Comparison of ENCODE assay signal across 8 mouse cellular contexts in genomic region chr3:62604047-62604391, GRCm38 (mm10). TPM values are rescaled to one million over a fixed set of nuclear protein-coding genes. Genes with fewer than 3 reads are reported as not detected.
DNase-seq lines count a peak whose midpoint lies in the region; ATAC-seq and TF ChIP-seq lines count a peak whose summit lies in the region.
"Had no signal": no experiment of that assay in that cellular context is flagged by ENCODE, and none has a peak within 500 bp of the region (broad histone marks: within the 10 kb centered on the region; RNA-seq: fewer than 3 reads in every experiment).

No protein-coding gene starts in this region.

- TF ChIP-seq EP300 in lung, postnatal 0 days (IDR thresholded peaks at IDR 0.05) = no peak
- no peak for TF ChIP-seq EP300 in stomach, postnatal 0 days (optimal IDR thresholded peaks at IDR 0.05)

- no peak for TF ChIP-seq POLR2A in lung, adult 2 months (IDR thresholded peaks at IDR 0.05; ENCODE audit: borderline replicate concordance, extremely low read depth, low read depth, low read length)

- no peak overlapping the region for H3K4me3 ChIP-seq in lung, postnatal 0 days (ENCODE audit: low read depth, low read length)
- H3K4me3 ChIP-seq in lung, adult 2 months (replicated peaks; ENCODE audit: extremely low read depth, low read depth, low read length) = no peak overlapping the region
- H3K4me3 ChIP-seq in forebrain, embryonic 15.5 days = peak overlapping the region; percentile 62
- no peak overlapping the region for H3K4me3 ChIP-seq in liver, embryonic 12.5 days
- H3K4me3 ChIP-seq in stomach, postnatal 0 days (ENCODE audit: low read depth, low read length) = peak overlapping the region; percentile 30; the same call in 1 of the 2 replicates

- ATAC-seq in lung, postnatal 0 days = no peak
- ATAC-seq in forebrain, embryonic 15.5 days (replicated peaks) = peak; percentile 41
- ATAC-seq in liver, embryonic 12.5 days = no peak
- ATAC-seq in stomach, postnatal 0 days (ENCODE audit: low FRiP score, low TSS enrichment) = 0 out of 2 replicates have a peak, but pooled peaks have one; percentile 6

- no peak overlapping the region for H3K9ac ChIP-seq in lung, postnatal 0 days (replicated peaks; ENCODE audit: low read depth)
- H3K9ac ChIP-seq in forebrain, embryonic 15.5 days (replicated peaks) = peak overlapping the region; percentile 60
- H3K9ac ChIP-seq in liver, embryonic 12.5 days = no peak overlapping the region
- H3K9ac ChIP-seq in stomach, postnatal 0 days (ENCODE audit: low read length) = no peak overlapping the region

- H3K27ac ChIP-seq in lung, postnatal 0 days (ENCODE audit: low read length) = no peak overlapping the region
- no peak overlapping the region for H3K27ac ChIP-seq in forebrain, embryonic 15.5 days (replicated peaks)
- H3K27ac ChIP-seq in liver, embryonic 12.5 days = no peak overlapping the region
- H3K27ac ChIP-seq in stomach, postnatal 0 days (replicated peaks) = no peak overlapping the region

- no peak for DNase-seq in lung, postnatal 0 days (ENCODE audit: low spot score)
- no peak for DNase-seq in lung, adult 2 months
- DNase-seq in stomach, postnatal 0 days (ENCODE audit: low spot score) = no peak
- no peak for DNase-seq in urinary bladder, postnatal 4 days (ENCODE audit: low spot score in 2 of 2)
- DNase-seq in kidney, postnatal 10 days = no peak
- DNase-seq: adrenal gland, adult 2 months had no signal

- H3K27me3 ChIP-seq in lung, postnatal 0 days (replicated peaks; ENCODE audit: insufficient read depth, low read length) = no peaks in the 10 kb centered on the region
- H3K27me3 ChIP-seq in forebrain, embryonic 15.5 days = 0 out of 2 replicates have a peak, but pooled peaks cover 3% of the 10 kb centered on the region
- H3K27me3 ChIP-seq in liver, embryonic 12.5 days (replicated peaks) = peaks cover 9% of the 10 kb centered on the region
- H3K27me3 ChIP-seq in stomach, postnatal 0 days (ENCODE audit: control insufficient read depth, insufficient read depth, low read length) = no peaks in the 10 kb centered on the region

- TF ChIP-seq CTCF in lung, postnatal 0 days (IDR thresholded peaks at IDR 0.05) = no peak
- TF ChIP-seq CTCF in lung, adult 2 months (IDR thresholded peaks at IDR 0.05; ENCODE audit: insufficient read depth, low read length) = no peak
- no peak for TF ChIP-seq CTCF in stomach, postnatal 0 days (IDR thresholded peaks at IDR 0.05; ENCODE audit: low read depth)

- 17% methylated on average over 10 of the region's 10 CpGs for WGBS in lung, postnatal 0 days
- WGBS in lung, adult 2 months = 17% methylated on average over 10 of the region's 10 CpGs
- WGBS in forebrain, embryonic 15.5 days = 15% methylated on average over 10 of the region's 10 CpGs
- WGBS in liver, embryonic 12.5 days (ENCODE audit: insufficient replicate concordance) = 13% methylated on average over 10 of the region's 10 CpGs
- WGBS in stomach, postnatal 0 days = 15% methylated on average over 10 of the region's 10 CpGs

- H3K36me3 ChIP-seq in lung, postnatal 0 days (ENCODE audit: insufficient read depth, low read length) = no peaks in the 10 kb centered on the region
- no peaks in the 10 kb centered on the region for H3K36me3 ChIP-seq in forebrain, embryonic 15.5 days
- H3K36me3 ChIP-seq in liver, embryonic 12.5 days = no peaks in the 10 kb centered on the region
- no peaks in the 10 kb centered on the region for H3K36me3 ChIP-seq in stomach, postnatal 0 days (ENCODE audit: control insufficient read depth, insufficient read depth, low read length)

- no peaks in the 10 kb centered on the region for H3K4me1 ChIP-seq in lung, postnatal 0 days (ENCODE audit: insufficient read depth, low read depth, low read length)
- no peaks in the 10 kb centered on the region for H3K4me1 ChIP-seq in lung, adult 2 months (ENCODE audit: control insufficient read depth, insufficient read depth, low read length)
- peaks cover 11% of the 10 kb centered on the region for H3K4me1 ChIP-seq in forebrain, embryonic 15.5 days
- H3K4me1 ChIP-seq in liver, embryonic 12.5 days = no peaks in the 10 kb centered on the region
- H3K4me1 ChIP-seq in stomach, postnatal 0 days (replicated peaks; ENCODE audit: control insufficient read depth, insufficient read depth) = no peaks in the 10 kb centered on the region

- H3K4me2 ChIP-seq in lung, postnatal 0 days (replicated peaks; ENCODE audit: low read depth, low read length) = peak overlapping the region; percentile 37
- H3K4me2 ChIP-seq in forebrain, embryonic 15.5 days (replicated peaks) = peak overlapping the region; percentile 92
- H3K4me2 ChIP-seq in liver, embryonic 12.5 days = peak overlapping the region; percentile 48
- peak overlapping the region; percentile 59 for H3K4me2 ChIP-seq in stomach, postnatal 0 days (replicated peaks; ENCODE audit: low read depth)

- no peaks in the 10 kb centered on the region for H3K9me3 ChIP-seq in lung, postnatal 0 days (ENCODE audit: low read length)
- no peaks in the 10 kb centered on the region for H3K9me3 ChIP-seq in forebrain, embryonic 15.5 days
- no peaks in the 10 kb centered on the region for H3K9me3 ChIP-seq in liver, embryonic 12.5 days (replicated peaks)
- H3K9me3 ChIP-seq in stomach, postnatal 0 days (ENCODE audit: control insufficient read depth, low read length) = no peaks in the 10 kb centered on the region

RNA-seq across cellular contexts. Expression of gene Gpr149, which starts 0.9 kb away (rescaled TPM):
- polyA plus RNA-seq in lung, postnatal 0 days (2015; fragmentation: Nextera tagmentation; extraction: Ambion mirVana) = not detected in 2 replicates
- polyA plus RNA-seq in lung, adult 2 months (2012; rRNA removed) = 0.02 TPM in 1 of 2 replicates, not detected in the other
- polyA plus RNA-seq in forebrain, embryonic 15.5 days (2015; fragmentation: Nextera tagmentation; extraction: Ambion mirVana) = 2.8 and 3.4 TPM in 2 replicates
- polyA plus RNA-seq in liver, embryonic 12.5 days (2016; fragmentation: Nextera tagmentation; extraction: Ambion mirVana) = not detected in 2 replicates
- polyA plus RNA-seq in stomach, postnatal 0 days (2015; fragmentation: Nextera tagmentation; extraction: Ambion mirVana) = 0.04 and 0.08 TPM in 2 replicates
- polyA plus RNA-seq: adrenal gland, adult 2 months had no signal

Comparison
In these comparisons a context has a peak if more than half of its experiments do, and no peak if none do; other contexts are left out.
1. ATAC-seq: peak in forebrain, embryonic 15.5 days (single experiment) and stomach, postnatal 0 days (single experiment); none in lung, postnatal 0 days (single experiment) and liver, embryonic 12.5 days (single experiment).
2. H3K4me2 ChIP-seq: peak in every context shown above with its lines; median percentile 92 in forebrain, embryonic 15.5 days; 59 in stomach, postnatal 0 days; 48 in liver, embryonic 12.5 days; 37 in lung, postnatal 0 days.
3. H3K4me3 ChIP-seq: peak in forebrain, embryonic 15.5 days (single experiment) and stomach, postnatal 0 days (single experiment); none in lung, postnatal 0 days (single experiment), lung, adult 2 months (single experiment) and liver, embryonic 12.5 days (single experiment).